9 mouse cellular contexts compared by ENCODE assay signal in genomic region chr1:73962049-73962448, GRCm38 (mm10).
DNase-seq lines count a peak whose midpoint lies in the region; ATAC-seq and TF ChIP-seq lines count a peak whose summit lies in the region.
"Had no signal": no experiment of that assay in that cellular context is flagged by ENCODE, and none has a peak within 500 bp of the region (broad histone marks: within the 10 kb centered on the region; RNA-seq: fewer than 3 reads in every experiment).

No protein-coding gene starts in this region.

- no peak overlapping the region for H3K4me3 ChIP-seq in forebrain, postnatal 0 days (ENCODE audit: low read depth, low read length)
- no peak overlapping the region for H3K4me3 ChIP-seq in forebrain, embryonic 12.5 days (replicated peaks)
- no peak overlapping the region for H3K4me3 ChIP-seq in midbrain, embryonic 14.5 days (replicated peaks; ENCODE audit: low read depth, low read length)
- no peak overlapping the region for H3K4me3 ChIP-seq in midbrain, embryonic 10.5 days
- H3K4me3 ChIP-seq in limb, embryonic 13.5 days: 0 out of 2 replicates have a peak overlapping the region, but pooled peaks have one; percentile 25
- H3K4me3 ChIP-seq: liver, embryonic 13.5 days had no signal

- H3K27me3 ChIP-seq in forebrain, postnatal 0 days (ENCODE audit: insufficient read depth, low read length): no peaks in the 10 kb centered on the region
- peaks cover 4% of the 10 kb centered on the region; the same call in 1 of the 2 replicates for H3K27me3 ChIP-seq in forebrain, embryonic 12.5 days
- no peaks in the 10 kb centered on the region for H3K27me3 ChIP-seq in midbrain, embryonic 14.5 days (ENCODE audit: control insufficient read depth, insufficient read depth, low read length)
- peaks cover 6% of the 10 kb centered on the region; the same call in 1 of the 2 replicates for H3K27me3 ChIP-seq in midbrain, embryonic 10.5 days (ENCODE audit: low read depth, poor library complexity, severe bottlenecking)
- no peaks in the 10 kb centered on the region for H3K27me3 ChIP-seq in limb, embryonic 13.5 days
- H3K27me3 ChIP-seq: liver, embryonic 13.5 days had no signal

- no peak for DNase-seq in forebrain, postnatal 0 days
- no peak for DNase-seq in midbrain, embryonic 14.5 days
- DNase-seq in midbrain, embryonic 10.5 days (ENCODE audit: low spot score): no peak
- no peak for DNase-seq in right cerebral cortex, postnatal 4 days
- DNase-seq in embryo, embryonic 11 days: no peak
- DNase-seq: liver, embryonic 13.5 days had no signal

- 84% methylated on average over 5 of the region's 5 CpGs for WGBS in forebrain, postnatal 0 days
- 95% methylated on average over 5 of the region's 5 CpGs for WGBS in forebrain, embryonic 12.5 days
- 89% methylated on average over 5 of the region's 5 CpGs for WGBS in midbrain, embryonic 14.5 days
- 88% methylated on average over 5 of the region's 5 CpGs for WGBS in midbrain, embryonic 10.5 days
- WGBS in limb, embryonic 13.5 days: 89% methylated on average over 5 of the region's 5 CpGs

- peak overlapping the region; percentile 17; the same call in 1 of the 2 replicates for H3K4me2 ChIP-seq in forebrain, postnatal 0 days (ENCODE audit: low read depth)
- no peak overlapping the region for H3K4me2 ChIP-seq in forebrain, embryonic 12.5 days
- H3K4me2 ChIP-seq in midbrain, embryonic 14.5 days (ENCODE audit: low read length): no peak overlapping the region
- H3K4me2 ChIP-seq in limb, embryonic 13.5 days (replicated peaks): peak overlapping the region; percentile 57

- ATAC-seq in forebrain, postnatal 0 days: no peak
- no peak for ATAC-seq in forebrain, embryonic 12.5 days (ENCODE audit: low FRiP score)
- no peak for ATAC-seq in midbrain, embryonic 14.5 days (ENCODE audit: low FRiP score, low TSS enrichment)
- ATAC-seq in limb, embryonic 13.5 days (ENCODE audit: low FRiP score, low read depth): no peak
- ATAC-seq in inflammation-experienced regulatory T-cells, adult 6 months: no peak

- TF ChIP-seq CTCF in forebrain, postnatal 0 days (IDR thresholded peaks at IDR 0.05; ENCODE audit: low read depth): no peak

- H3K27ac ChIP-seq in forebrain, postnatal 0 days (ENCODE audit: low read depth, low read length): peak overlapping the region; percentile 54; the same call in 1 of the 2 replicates
- no peak overlapping the region for H3K27ac ChIP-seq in forebrain, embryonic 12.5 days
- 0 out of 2 replicates have a peak overlapping the region, but pooled peaks have one; percentile 60 for H3K27ac ChIP-seq in midbrain, embryonic 14.5 days (replicated peaks; ENCODE audit: low read depth, low read length)
- no peak overlapping the region for H3K27ac ChIP-seq in midbrain, embryonic 10.5 days (replicated peaks)
- peak overlapping the region; percentile 97; the same call in 1 of the 2 replicates for H3K27ac ChIP-seq in limb, embryonic 13.5 days

- H3K36me3 ChIP-seq in forebrain, postnatal 0 days (ENCODE audit: insufficient read depth): no peaks in the 10 kb centered on the region
- H3K36me3 ChIP-seq in forebrain, embryonic 12.5 days (replicated peaks): no peaks in the 10 kb centered on the region
- H3K36me3 ChIP-seq in midbrain, embryonic 14.5 days (ENCODE audit: control insufficient read depth, insufficient read depth, low read length): no peaks in the 10 kb centered on the region
- H3K36me3 ChIP-seq in midbrain, embryonic 10.5 days: no peaks in the 10 kb centered on the region
- H3K36me3 ChIP-seq in limb, embryonic 13.5 days: peaks cover 15% of the 10 kb centered on the region; the same call in 1 of the 2 replicates
- H3K36me3 ChIP-seq: liver, embryonic 13.5 days had no signal

- H3K9me3 ChIP-seq in forebrain, postnatal 0 days (ENCODE audit: low read length): no peaks in the 10 kb centered on the region
- H3K9me3 ChIP-seq in forebrain, embryonic 12.5 days: no peaks in the 10 kb centered on the region
- H3K9me3 ChIP-seq in midbrain, embryonic 14.5 days (ENCODE audit: control insufficient read depth, low read length): no peaks in the 10 kb centered on the region
- no peaks in the 10 kb centered on the region for H3K9me3 ChIP-seq in midbrain, embryonic 10.5 days (replicated peaks)
- no peaks in the 10 kb centered on the region for H3K9me3 ChIP-seq in limb, embryonic 13.5 days
- H3K9me3 ChIP-seq: liver, embryonic 13.5 days had no signal

- no peak overlapping the region for H3K9ac ChIP-seq in forebrain, postnatal 0 days
- H3K9ac ChIP-seq in forebrain, embryonic 12.5 days: no peak overlapping the region
- no peak overlapping the region for H3K9ac ChIP-seq in midbrain, embryonic 14.5 days (replicated peaks; ENCODE audit: low read length)
- H3K9ac ChIP-seq in limb, embryonic 13.5 days: no peak overlapping the region
- H3K9ac ChIP-seq: liver, embryonic 13.5 days had no signal

- H3K4me1 ChIP-seq in forebrain, postnatal 0 days (ENCODE audit: insufficient read depth): no peaks in the 10 kb centered on the region
- peaks cover 18% of the 10 kb centered on the region for H3K4me1 ChIP-seq in forebrain, embryonic 12.5 days
- peaks cover 6% of the 10 kb centered on the region; the same call in 1 of the 2 replicates for H3K4me1 ChIP-seq in midbrain, embryonic 14.5 days (ENCODE audit: control insufficient read depth, insufficient read depth, low read length)
- peaks cover 40% of the 10 kb centered on the region for H3K4me1 ChIP-seq in midbrain, embryonic 10.5 days
- H3K4me1 ChIP-seq in limb, embryonic 13.5 days: peaks cover 62% of the 10 kb centered on the region

Comparison
In these comparisons a context has a peak if more than half of its experiments do, and no peak if none do; other contexts are left out.
1. H3K27ac ChIP-seq: peak in forebrain, postnatal 0 days (single experiment), midbrain, embryonic 14.5 days (single experiment) and limb, embryonic 13.5 days (single experiment); none in forebrain, embryonic 12.5 days (single experiment) and midbrain, embryonic 10.5 days (single experiment).
2. H3K4me2 ChIP-seq: peak in forebrain, postnatal 0 days (single experiment) and limb, embryonic 13.5 days (single experiment); none in forebrain, embryonic 12.5 days (single experiment) and midbrain, embryonic 14.5 days (single experiment).